Mouse (Mus musculus): ENCODE results near the gene Pde10a.

- TF ChIP-seq CTCF (IDR thresholded peaks at IDR 0.05; ENCODE audit: low read depth) (no peak), EP300 (IDR thresholded peaks at IDR 0.05; ENCODE audit: low read depth) (no peak)
Measured at GRCm38 (mm10) chr17:8581579-8581978, 56.4 kb downstream of the Pde10a start.

All from heart, postnatal 0 days (tissue).